Mouse (Mus musculus) granulocyte monocyte progenitor cell, adult 5-6 weeks (primary cell): Measurements from ENCODE around the gene Mmrn2. TPM values are rescaled to one million over a fixed set of nuclear protein-coding genes. Genes with fewer than 3 reads are reported as not detected.

Experiments
- ATAC-seq: replicated peaks from 2 replicates; pipeline ENCODE4 v1.8.0; 2016; ENCODE audit warnings: mild to moderate bottlenecking, moderate TSS enrichment, inconsistent platforms; ENCODE audit not compliant: poor library complexity, severe bottlenecking
- total RNA-seq, 2 experiments: library from RNA; stranded (forward) in 1 of 2; stranded (reverse) in 1 of 2; fragments of 200-712, 200-1000 nt in 1 of 2; fragments of >200 nt in 1 of 2; fragmentation: Nextera tagmentation in 1 of 2; gene quantifications; 2 replicates each; pipeline ENCODE4 v1.2.3; 2014 to 2017

The Mmrn2 gene
- total RNA-seq, 2 experiments from 2014 or later, result not detected

GRCm38 (mm10) chr14:34451872-34452271 lies 76.6 kb downstream of the Mmrn2 start:
- no peak for ATAC-seq

- ATAC-seq, result no peak
Measured at GRCm38 (mm10) chr14:34453648-34454047, 78.4 kb downstream of the Mmrn2 start.

Other genes with a start within 250 kb of the Mmrn2 start
- gene Npy4r, start 223.0 kb upstream of the Mmrn2 start, total RNA-seq (2014; fragmentation: Nextera tagmentation), result not detected in 2 replicates
- not detected in 2 replicates for gene Npy4r, start 223.0 kb upstream of the Mmrn2 start, total RNA-seq (2017)
- gene Gprin2, start 173.8 kb upstream of the Mmrn2 start, total RNA-seq (2014; fragmentation: Nextera tagmentation), result not detected in 2 replicates
- gene Gprin2, start 173.8 kb upstream of the Mmrn2 start, total RNA-seq (2017), result not detected in 2 replicates
- not detected in 2 replicates for gene Syt15, start 155.9 kb upstream of the Mmrn2 start, total RNA-seq (2014; fragmentation: Nextera tagmentation)
- not detected in 2 replicates for gene Syt15, start 155.9 kb upstream of the Mmrn2 start, total RNA-seq (2017)
- 6.6 and 16.8 TPM in 2 replicates for gene Shld2, start 65.0 kb upstream of the Mmrn2 start, total RNA-seq (2014; fragmentation: Nextera tagmentation)
- gene Shld2, start 65.0 kb upstream of the Mmrn2 start, total RNA-seq (2017), result 7.9 and 17.8 TPM in 2 replicates
- 127 and 141 TPM in 2 replicates for gene Glud1, start 64.7 kb upstream of the Mmrn2 start, total RNA-seq (2014; fragmentation: Nextera tagmentation)
- gene Glud1, start 64.7 kb upstream of the Mmrn2 start, total RNA-seq (2017), result 180 and 222 TPM in 2 replicates
- not detected in 2 replicates for gene Fam25c, start 20.0 kb upstream of the Mmrn2 start, total RNA-seq (2014; fragmentation: Nextera tagmentation)
- not detected in 2 replicates for gene Fam25c, start 20.0 kb upstream of the Mmrn2 start, total RNA-seq (2017)
- gene Sncg, start 676 bp upstream of the Mmrn2 start, total RNA-seq (2014; fragmentation: Nextera tagmentation), result not detected in 2 replicates
- not detected in 2 replicates for gene Sncg, start 676 bp upstream of the Mmrn2 start, total RNA-seq (2017)
- not detected in 2 replicates for gene Bmpr1a, start 127.9 kb downstream of the Mmrn2 start, total RNA-seq (2014; fragmentation: Nextera tagmentation)
- gene Bmpr1a, start 127.9 kb downstream of the Mmrn2 start, total RNA-seq (2017), result 0.04 and 0.46 TPM in 2 replicates
- not detected in 2 replicates for gene 9230112D13Rik, start 147.3 kb downstream of the Mmrn2 start, total RNA-seq (2014; fragmentation: Nextera tagmentation)
- gene 9230112D13Rik, start 147.3 kb downstream of the Mmrn2 start, total RNA-seq (2017), result not detected in 2 replicates
- gene Ldb3, start 213.2 kb downstream of the Mmrn2 start, total RNA-seq (2014; fragmentation: Nextera tagmentation), result not detected in 2 replicates
- not detected in 2 replicates for gene Ldb3, start 213.2 kb downstream of the Mmrn2 start, total RNA-seq (2017)
- not detected in 2 replicates for gene Opn4, start 224.7 kb downstream of the Mmrn2 start, total RNA-seq (2014; fragmentation: Nextera tagmentation)
- gene Opn4, start 224.7 kb downstream of the Mmrn2 start, total RNA-seq (2017), result not detected in 2 replicates